Comparison of ENCODE assay signal across 28 mouse cellular contexts in the genomic region with DNA sequence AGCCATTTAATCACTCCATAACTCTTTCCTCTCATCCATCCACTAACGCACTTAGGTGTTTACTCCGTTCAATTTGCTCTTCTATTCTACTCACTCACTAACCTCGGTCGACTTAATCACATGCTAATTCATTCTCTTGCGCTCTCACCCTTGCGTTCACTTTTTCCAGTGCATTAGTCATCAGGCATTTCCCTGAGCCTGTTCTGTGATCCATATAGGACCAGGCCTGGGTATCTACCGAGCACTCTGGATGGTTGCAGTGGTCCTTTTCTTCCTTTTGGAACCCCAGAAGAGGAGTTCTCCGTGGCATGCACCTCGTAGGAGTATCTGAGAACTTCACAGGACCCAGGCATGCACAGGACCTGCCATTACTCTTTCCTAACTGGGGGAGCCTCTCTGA.
DNase-seq lines count a peak whose midpoint lies in the region; ATAC-seq and TF ChIP-seq lines count a peak whose summit lies in the region.
"Had no signal": no experiment of that assay in that cellular context is flagged by ENCODE, and none has a peak within 500 bp of the region (broad histone marks: within the 10 kb centered on the region; RNA-seq: fewer than 3 reads in every experiment).

No protein-coding gene starts in this region.

- H3K4me1 ChIP-seq in kidney, embryonic 14.5 days (ENCODE audit: control insufficient read depth, insufficient read depth, low read length): 0 out of 2 replicates have a peak, but pooled peaks cover 3% of the 10 kb centered on the region
- no peaks in the 10 kb centered on the region for H3K4me1 ChIP-seq in kidney, postnatal 0 days (replicated peaks; ENCODE audit: insufficient read depth, low read length)
- no peaks in the 10 kb centered on the region for H3K4me1 ChIP-seq in midbrain, embryonic 11.5 days (ENCODE audit: control insufficient read depth, insufficient read depth, low read length)
- H3K4me1 ChIP-seq in neural tube, embryonic 15.5 days: no peaks in the 10 kb centered on the region
- H3K4me1 ChIP-seq: hindbrain, embryonic 12.5 days; stomach, embryonic 15.5 days had no signal

- H3K4me3 ChIP-seq in kidney, embryonic 14.5 days (ENCODE audit: low read length): no peak overlapping the region
- H3K4me3 ChIP-seq in kidney, postnatal 0 days (replicated peaks; ENCODE audit: low read depth, low read length): no peak overlapping the region
- H3K4me3 ChIP-seq in midbrain, embryonic 11.5 days (ENCODE audit: low read depth, low read length): no peak overlapping the region
- H3K4me3 ChIP-seq in neural tube, embryonic 15.5 days (replicated peaks): no peak overlapping the region
- H3K4me3 ChIP-seq: hindbrain, embryonic 12.5 days; stomach, embryonic 15.5 days had no signal

- H3K9ac ChIP-seq in kidney, embryonic 14.5 days (ENCODE audit: low read depth, low read length): no peak overlapping the region
- no peak overlapping the region for H3K9ac ChIP-seq in kidney, postnatal 0 days (ENCODE audit: low read depth, low read length)
- no peak overlapping the region for H3K9ac ChIP-seq in midbrain, embryonic 11.5 days (ENCODE audit: low read length)
- H3K9ac ChIP-seq in neural tube, embryonic 15.5 days (replicated peaks): no peak overlapping the region
- H3K9ac ChIP-seq: hindbrain, embryonic 12.5 days; liver, embryonic 14.5 days; stomach, embryonic 15.5 days had no signal

- H3K36me3 ChIP-seq in kidney, embryonic 14.5 days (ENCODE audit: control insufficient read depth, insufficient read depth, low read length): no peaks in the 10 kb centered on the region
- H3K36me3 ChIP-seq in kidney, postnatal 0 days (ENCODE audit: insufficient read depth, low read length): no peaks in the 10 kb centered on the region
- H3K36me3 ChIP-seq in midbrain, embryonic 11.5 days (ENCODE audit: control insufficient read depth, insufficient read depth, low read length): no peaks in the 10 kb centered on the region
- H3K36me3 ChIP-seq in neural tube, embryonic 15.5 days: no peaks in the 10 kb centered on the region
- H3K36me3 ChIP-seq: G1E; hindbrain, embryonic 12.5 days; stomach, embryonic 15.5 days had no signal

- no peaks in the 10 kb centered on the region for H3K9me3 ChIP-seq in kidney, embryonic 14.5 days (ENCODE audit: control insufficient read depth, low read length)
- no peaks in the 10 kb centered on the region for H3K9me3 ChIP-seq in kidney, postnatal 0 days (replicated peaks; ENCODE audit: low read length)
- no peaks in the 10 kb centered on the region for H3K9me3 ChIP-seq in midbrain, embryonic 11.5 days (ENCODE audit: control insufficient read depth, low read length)
- H3K9me3 ChIP-seq in neural tube, embryonic 15.5 days (replicated peaks): no peaks in the 10 kb centered on the region
- H3K9me3 ChIP-seq: G1E; hindbrain, embryonic 12.5 days; stomach, embryonic 15.5 days had no signal

- POLR2A ChIA-PET in Patski (lab: Charles Lee): interaction anchor here (0.6 to 0.9 kb wide), 2 partner anchors 97 to 809 kb away, joined by 3 read pairs; no protein-coding TSS in a partner anchor

- no peak for TF ChIP-seq CTCF in kidney, postnatal 0 days (IDR thresholded peaks at IDR 0.05; ENCODE audit: low read depth)
- no peak for TF ChIP-seq CTCF in Patski (IDR thresholded peaks at IDR 0.05)

- no peaks in the 10 kb centered on the region for H3K27me3 ChIP-seq in kidney, embryonic 14.5 days (ENCODE audit: control insufficient read depth, insufficient read depth, low read length)
- no peaks in the 10 kb centered on the region for H3K27me3 ChIP-seq in kidney, postnatal 0 days (ENCODE audit: insufficient read depth, low read length)
- no peaks in the 10 kb centered on the region for H3K27me3 ChIP-seq in Patski
- no peaks in the 10 kb centered on the region for H3K27me3 ChIP-seq in midbrain, embryonic 11.5 days (ENCODE audit: control insufficient read depth, insufficient read depth, low read length)
- H3K27me3 ChIP-seq in neural tube, embryonic 15.5 days (replicated peaks): no peaks in the 10 kb centered on the region
- H3K27me3 ChIP-seq: hindbrain, embryonic 12.5 days; stomach, embryonic 15.5 days had no signal

- ATAC-seq in kidney, embryonic 14.5 days (ENCODE audit: low FRiP score, low TSS enrichment): no peak
- no peak for ATAC-seq in kidney, postnatal 0 days (replicated peaks; ENCODE audit: low FRiP score, low read depth)
- peak; percentile 84 for ATAC-seq in Patski
- no peak for ATAC-seq in midbrain, embryonic 11.5 days (ENCODE audit: low FRiP score)
- ATAC-seq in neural tube, embryonic 15.5 days (ENCODE audit: low FRiP score): no peak

- in situ Hi-C loops in Patski (cut with MboI; ENCODE audit: low pct_unique_long_range_greater_than_20kb): no loop called here

- H3K27ac ChIP-seq in kidney, embryonic 14.5 days (ENCODE audit: low read depth, low read length): no peak overlapping the region
- H3K27ac ChIP-seq in kidney, postnatal 0 days: 0 out of 2 replicates have a peak overlapping the region, but pooled peaks have one; percentile 42
- no peak overlapping the region for H3K27ac ChIP-seq in midbrain, embryonic 11.5 days (ENCODE audit: low read depth, low read length)
- H3K27ac ChIP-seq in neural tube, embryonic 15.5 days (replicated peaks): no peak overlapping the region
- H3K27ac ChIP-seq: hindbrain, embryonic 12.5 days; liver, embryonic 14.5 days; macrophage; stomach, embryonic 15.5 days had no signal

- CTCF ChIA-PET in Patski (lab: Charles Lee): no interaction called here

- no peak overlapping the region for H3K4me2 ChIP-seq in kidney, embryonic 14.5 days (replicated peaks; ENCODE audit: low read depth, low read length)
- H3K4me2 ChIP-seq in kidney, postnatal 0 days (ENCODE audit: low read length): no peak overlapping the region
- no peak overlapping the region for H3K4me2 ChIP-seq in midbrain, embryonic 11.5 days
- H3K4me2 ChIP-seq in neural tube, embryonic 15.5 days: no peak overlapping the region
- H3K4me2 ChIP-seq: heart, embryonic 11.5 days; hindbrain, embryonic 12.5 days; stomach, embryonic 15.5 days had no signal

- 70% methylated on average over 9 of the region's 9 CpGs for WGBS in kidney, embryonic 14.5 days
- 66% methylated on average over 9 of the region's 9 CpGs for WGBS in kidney, postnatal 0 days
- 75% methylated on average over 9 of the region's 9 CpGs for WGBS in midbrain, embryonic 11.5 days
- 56% methylated on average over 9 of the region's 9 CpGs for WGBS in neural tube, embryonic 15.5 days

- peak; percentile 46 for DNase-seq in kidney, adult 11 months
- DNase-seq in kidney, postnatal 0 days (ENCODE audit: low spot score): no peak
- no peak for DNase-seq in kidney, postnatal 14 days
- no peak for DNase-seq in Patski (ENCODE audit: low read depth, low spot score)
- no peak for DNase-seq in midbrain, embryonic 11.5 days (ENCODE audit: low spot score, missing footprints)
- DNase-seq: adrenal gland, postnatal 36 days; B cell, adult 2 months; cerebellum, adult 11 months; cerebellum, adult 9-10 months; cerebellum, postnatal 36 days; gastrocnemius, postnatal 14 days; heart, postnatal 36 days; layer of hippocampus, adult 9-11 months; liver; lung, adult 2 months; lung, postnatal 10 days; midbrain, embryonic 14.5 days; retina, postnatal 1 day; right cerebral cortex, postnatal 14 days; thymus, postnatal 25 days had no signal
